7 mouse cellular contexts compared by ENCODE assay signal in genomic region chr2:156196302-156197128, GRCm38 (mm10). TPM values are rescaled to one million over a fixed set of nuclear protein-coding genes. Genes with fewer than 3 reads are reported as not detected.
DNase-seq lines count a peak whose midpoint lies in the region; ATAC-seq lines count a peak whose summit lies in the region.

Phf20 (plus strand) TSS chr2:156196466.

- peaks cover 44% of the 10 kb centered on the region for H3K4me1 ChIP-seq in embryonic facial prominence, embryonic 10.5 days
- H3K4me1 ChIP-seq in limb, embryonic 11.5 days (ENCODE audit: control insufficient read depth, insufficient read depth, low read length): peaks cover 15% of the 10 kb centered on the region
- peaks cover 7% of the 10 kb centered on the region for H3K4me1 ChIP-seq in midbrain, embryonic 14.5 days (ENCODE audit: control insufficient read depth, insufficient read depth, low read length)

- WGBS in embryonic facial prominence, embryonic 10.5 days: under 1% methylated on average over 88 of the region's 88 CpGs
- under 1% methylated on average over 78 of the region's 88 CpGs for WGBS in limb, embryonic 11.5 days
- under 1% methylated on average over 73 of the region's 88 CpGs for WGBS in midbrain, embryonic 14.5 days

- H3K27me3 ChIP-seq in embryonic facial prominence, embryonic 10.5 days (replicated peaks; ENCODE audit: low read depth, poor library complexity, severe bottlenecking): no peaks in the 10 kb centered on the region
- H3K27me3 ChIP-seq in limb, embryonic 11.5 days (ENCODE audit: control insufficient read depth, insufficient read depth, low read length): no peaks in the 10 kb centered on the region
- no peaks in the 10 kb centered on the region for H3K27me3 ChIP-seq in midbrain, embryonic 14.5 days (ENCODE audit: control insufficient read depth, insufficient read depth, low read length)

- peak; percentile 89 for ATAC-seq in granulocyte monocyte progenitor cell, adult 5-6 weeks (replicated peaks; ENCODE audit: poor library complexity, severe bottlenecking)
- peak; percentile 97 for ATAC-seq in limb, embryonic 11.5 days (ENCODE audit: insufficient number of reproducible peaks, low FRiP score, low TSS enrichment, low read depth)
- ATAC-seq in midbrain, embryonic 14.5 days (ENCODE audit: low FRiP score, low TSS enrichment): peak; percentile 99

- H3K36me3 ChIP-seq in embryonic facial prominence, embryonic 10.5 days (replicated peaks): peaks cover 30% of the 10 kb centered on the region
- H3K36me3 ChIP-seq in limb, embryonic 11.5 days (ENCODE audit: control insufficient read depth, insufficient read depth, low read length): peaks cover under 1% of the 10 kb centered on the region; the same call in 1 of the 2 replicates
- peaks cover 8% of the 10 kb centered on the region; the same call in 1 of the 2 replicates for H3K36me3 ChIP-seq in midbrain, embryonic 14.5 days (ENCODE audit: control insufficient read depth, insufficient read depth, low read length)

- peak within 1 kb of the TSS; percentile 82 for H3K4me3 ChIP-seq in embryonic facial prominence, embryonic 10.5 days
- peak within 1 kb of the TSS; percentile 71 for H3K4me3 ChIP-seq in limb, embryonic 11.5 days (ENCODE audit: low read depth, low read length)
- H3K4me3 ChIP-seq in midbrain, embryonic 14.5 days (replicated peaks; ENCODE audit: low read depth, low read length): peak within 1 kb of the TSS; percentile 75

- DNase-seq in adrenal gland, postnatal 10 days: peak; percentile 100
- peak; percentile 99 for DNase-seq in embryonic facial prominence, embryonic 10.5 days (ENCODE audit: low spot score)
- DNase-seq in kidney, adult 11 months: peak; percentile 98
- peak; percentile 99 for DNase-seq in limb, embryonic 11.5 days (ENCODE audit: low spot score)
- DNase-seq in midbrain, embryonic 14.5 days: peak; percentile 98
- peak; percentile 99 for DNase-seq in spleen, adult 18-20 months

- H3K4me2 ChIP-seq in limb, embryonic 11.5 days (ENCODE audit: low read depth, severe bottlenecking): peak within 1 kb of the TSS; percentile 75
- H3K4me2 ChIP-seq in midbrain, embryonic 14.5 days (ENCODE audit: low read length): peak within 1 kb of the TSS; percentile 80

- H3K9me3 ChIP-seq in embryonic facial prominence, embryonic 10.5 days: no peaks in the 10 kb centered on the region
- no peaks in the 10 kb centered on the region for H3K9me3 ChIP-seq in limb, embryonic 11.5 days (ENCODE audit: control insufficient read depth, low read length)
- no peaks in the 10 kb centered on the region for H3K9me3 ChIP-seq in midbrain, embryonic 14.5 days (ENCODE audit: control insufficient read depth, low read length)

- peak within 1 kb of the TSS; percentile 88 for H3K9ac ChIP-seq in limb, embryonic 11.5 days (ENCODE audit: low read length)
- H3K9ac ChIP-seq in midbrain, embryonic 14.5 days (replicated peaks; ENCODE audit: low read length): peak within 1 kb of the TSS; percentile 78

- H3K27ac ChIP-seq in embryonic facial prominence, embryonic 10.5 days (replicated peaks): peak within 1 kb of the TSS; percentile 97
- peak within 1 kb of the TSS; percentile 83 for H3K27ac ChIP-seq in limb, embryonic 11.5 days (replicated peaks; ENCODE audit: low read depth, low read length)
- peak within 1 kb of the TSS; percentile 96 for H3K27ac ChIP-seq in midbrain, embryonic 14.5 days (replicated peaks; ENCODE audit: low read depth, low read length)

RNA-seq across cellular contexts. Expression of gene Phf20, which starts in this region (rescaled TPM):
- 10 to 100 TPM; 35.9 to 38.0 TPM for total RNA-seq in adrenal gland, postnatal 10 days (2021)
- polyA plus RNA-seq in embryonic facial prominence, embryonic 10.5 days (2016; fragmentation: Nextera tagmentation; extraction: Ambion mirVana): 70.3 and 74.5 TPM in 2 replicates
- total RNA-seq in granulocyte monocyte progenitor cell, adult 5-6 weeks (2014; fragmentation: Nextera tagmentation): 17.1 and 33.3 TPM in 2 replicates
- total RNA-seq in granulocyte monocyte progenitor cell, adult 5-6 weeks (2017): 32.1 and 53.4 TPM in 2 replicates
- polyA plus RNA-seq in limb, embryonic 11.5 days (2014; fragmentation: Nextera tagmentation; extraction: Ambion mirVana): 81.0 and 89.2 TPM in 2 replicates
- 110 and 120 TPM in 2 replicates for polyA plus RNA-seq in midbrain, embryonic 14.5 days (2014; fragmentation: Nextera tagmentation; extraction: Ambion mirVana)

Comparison
In these comparisons a context has a peak if more than half of its experiments do, and no peak if none do; other contexts are left out.
1. Peak in every context shown above with its lines: DNase-seq, ATAC-seq, H3K4me3 ChIP-seq and H3K27ac ChIP-seq.